Mouse (Mus musculus) brain, adult 2 months (tissue): ENCODE data around the gene Notch1.

Source experiments
- DNase-seq: peaks from one replicate; pipeline ENCODE4 v3.0.0; 2011; ENCODE audit warnings: low read depth, low spot score

The Notch1 gene

GRCm38 (mm10) chr2:26408515-26409356 lies 107.7 kb downstream of the Notch1 start, which contains the start of gene Inpp5e:
Inpp5e (minus strand) TSS chr2:26409203.
- DNase-seq: peak; percentile 97
